7 mouse cellular contexts compared by ENCODE assay signal in genomic region chr8:30959436-30960180, GRCm38 (mm10).
A peak's percentile ranks its signal among the peaks of the same experiment; 100 is the strongest.
DNase-seq lines count a peak whose midpoint lies in the region; ATAC-seq lines count a peak whose summit lies in the region.

No protein-coding gene starts in this region.

- no peaks in the 10 kb centered on the region for H3K4me1 ChIP-seq in lung, embryonic 16.5 days (replicated peaks; ENCODE audit: control insufficient read depth, insufficient read depth, low read length)
- H3K4me1 ChIP-seq in forebrain, embryonic 14.5 days (ENCODE audit: control insufficient read depth, insufficient read depth, low read length), result no peaks in the 10 kb centered on the region
- H3K4me1 ChIP-seq in limb, embryonic 12.5 days (replicated peaks), result no peaks in the 10 kb centered on the region; the same call in 1 of the 2 replicates
- H3K4me1 ChIP-seq in stomach, embryonic 14.5 days (ENCODE audit: control insufficient read depth, insufficient read depth, low read length), result no peaks in the 10 kb centered on the region

- H3K27me3 ChIP-seq in lung, embryonic 16.5 days (ENCODE audit: control insufficient read depth, insufficient read depth, low read depth, low read length), result no peaks in the 10 kb centered on the region
- H3K27me3 ChIP-seq in forebrain, embryonic 14.5 days (replicated peaks; ENCODE audit: control insufficient read depth, insufficient read depth, low read length), result no peaks in the 10 kb centered on the region
- H3K27me3 ChIP-seq in limb, embryonic 12.5 days, result no peaks in the 10 kb centered on the region; the same call in 1 of the 2 replicates
- H3K27me3 ChIP-seq in stomach, embryonic 14.5 days (ENCODE audit: control insufficient read depth, insufficient read depth, low read length), result no peaks in the 10 kb centered on the region

- H3K4me2 ChIP-seq in lung, embryonic 16.5 days (ENCODE audit: low read depth, low read length), result peak overlapping the region; percentile 24
- H3K4me2 ChIP-seq in forebrain, embryonic 14.5 days (ENCODE audit: low read length), result peak overlapping the region; percentile 37
- peak overlapping the region; percentile 57 for H3K4me2 ChIP-seq in limb, embryonic 12.5 days
- peak overlapping the region; percentile 35 for H3K4me2 ChIP-seq in stomach, embryonic 14.5 days (replicated peaks; ENCODE audit: low read depth, low read length)

- no peak for DNase-seq in lung, postnatal 25 days (ENCODE audit: low spot score)
- DNase-seq in forebrain, embryonic 14.5 days (ENCODE audit: low spot score), result no peak
- no peak for DNase-seq in adrenal gland, postnatal 25 days
- DNase-seq in lung, adult 18-20 months, result no peak

- ATAC-seq in lung, embryonic 16.5 days (ENCODE audit: low read depth), result no peak
- ATAC-seq in forebrain, embryonic 14.5 days, result no peak
- ATAC-seq in limb, embryonic 12.5 days (ENCODE audit: insufficient number of reproducible peaks, insufficient read depth, low FRiP score, low TSS enrichment, low read depth), result no peak
- no peak for ATAC-seq in stomach, embryonic 14.5 days (ENCODE audit: insufficient number of reproducible peaks, insufficient read depth, low FRiP score, low read depth)

- H3K27ac ChIP-seq in lung, embryonic 16.5 days (ENCODE audit: low read length), result no peak overlapping the region
- no peak overlapping the region for H3K27ac ChIP-seq in forebrain, embryonic 14.5 days (ENCODE audit: low read depth, low read length)
- H3K27ac ChIP-seq in limb, embryonic 12.5 days, result no peak overlapping the region
- no peak overlapping the region for H3K27ac ChIP-seq in stomach, embryonic 14.5 days (ENCODE audit: low read length)

- no peak overlapping the region for H3K9ac ChIP-seq in lung, embryonic 16.5 days (ENCODE audit: low read length)
- no peak overlapping the region for H3K9ac ChIP-seq in forebrain, embryonic 14.5 days (ENCODE audit: low read length)
- no peak overlapping the region for H3K9ac ChIP-seq in limb, embryonic 12.5 days (replicated peaks)
- no peak overlapping the region for H3K9ac ChIP-seq in stomach, embryonic 14.5 days (replicated peaks; ENCODE audit: low read depth, low read length)

- peak overlapping the region; percentile 10 for H3K4me3 ChIP-seq in lung, embryonic 16.5 days (ENCODE audit: low read length)
- H3K4me3 ChIP-seq in forebrain, embryonic 14.5 days (ENCODE audit: low read depth, low read length), result no peak overlapping the region
- H3K4me3 ChIP-seq in limb, embryonic 12.5 days (replicated peaks), result peak overlapping the region; percentile 29
- H3K4me3 ChIP-seq in stomach, embryonic 14.5 days (ENCODE audit: low read depth, low read length), result peak overlapping the region; percentile 18; the same call in 1 of the 2 replicates

- no peaks in the 10 kb centered on the region for H3K36me3 ChIP-seq in lung, embryonic 16.5 days (ENCODE audit: control insufficient read depth, insufficient read depth, low read length)
- H3K36me3 ChIP-seq in forebrain, embryonic 14.5 days (ENCODE audit: control insufficient read depth, insufficient read depth, low read length), result no peaks in the 10 kb centered on the region
- H3K36me3 ChIP-seq in limb, embryonic 12.5 days, result no peaks in the 10 kb centered on the region
- H3K36me3 ChIP-seq in stomach, embryonic 14.5 days (ENCODE audit: control insufficient read depth, insufficient read depth, low read length), result no peaks in the 10 kb centered on the region

- WGBS in lung, embryonic 16.5 days, result 36% methylated on average over 17 of the region's 17 CpGs
- WGBS in forebrain, embryonic 14.5 days, result 53% methylated on average over 17 of the region's 17 CpGs
- WGBS in limb, embryonic 12.5 days, result 42% methylated on average over 17 of the region's 17 CpGs
- WGBS in stomach, embryonic 14.5 days, result 41% methylated on average over 17 of the region's 17 CpGs

- no peaks in the 10 kb centered on the region for H3K9me3 ChIP-seq in lung, embryonic 16.5 days (ENCODE audit: control insufficient read depth, low read length)
- H3K9me3 ChIP-seq in forebrain, embryonic 14.5 days (replicated peaks; ENCODE audit: control insufficient read depth, low read length), result no peaks in the 10 kb centered on the region
- no peaks in the 10 kb centered on the region for H3K9me3 ChIP-seq in limb, embryonic 12.5 days
- no peaks in the 10 kb centered on the region for H3K9me3 ChIP-seq in stomach, embryonic 14.5 days (ENCODE audit: control insufficient read depth, low read depth, low read length)
